29 mouse cellular contexts compared by ENCODE assay signal in genomic region chr15:31027448-31028230, GRCm38 (mm10).
DNase-seq lines count a peak whose midpoint lies in the region; ATAC-seq and TF ChIP-seq lines count a peak whose summit lies in the region.
"Had no signal": no experiment of that assay in that cellular context is flagged by ENCODE, and none has a peak within 500 bp of the region (broad histone marks: within the 10 kb centered on the region; RNA-seq: fewer than 3 reads in every experiment).

No protein-coding gene starts in this region.

- TF ChIP-seq CTCF in intestine, postnatal 0 days (IDR thresholded peaks at IDR 0.05; ENCODE audit: low read depth), result no peak
- no peak for TF ChIP-seq CTCF in liver, postnatal 0 days (IDR thresholded peaks at IDR 0.05; ENCODE audit: low read depth)

- no peak for ATAC-seq in heart, embryonic 11.5 days (replicated peaks; ENCODE audit: insufficient number of reproducible peaks, low FRiP score, low TSS enrichment)
- peak; percentile 61; the same call in 1 of the 2 replicates for ATAC-seq in intestine, postnatal 0 days
- ATAC-seq in liver, postnatal 0 days, result no peak
- ATAC-seq: forebrain, embryonic 16.5 days; hindbrain, embryonic 16.5 days; Patski had no signal

- no peaks in the 10 kb centered on the region for H3K9me3 ChIP-seq in heart, embryonic 11.5 days (replicated peaks; ENCODE audit: control insufficient read depth, low read length)
- H3K9me3 ChIP-seq in intestine, postnatal 0 days (ENCODE audit: control insufficient read depth), result no peaks in the 10 kb centered on the region
- H3K9me3 ChIP-seq in liver, postnatal 0 days (ENCODE audit: low read length), result no peaks in the 10 kb centered on the region
- H3K9me3 ChIP-seq: embryonic facial prominence, embryonic 12.5 days; forebrain, embryonic 12.5 days; heart, embryonic 12.5 days; heart, embryonic 15.5 days; hindbrain, embryonic 10.5 days; hindbrain, embryonic 13.5 days had no signal

- WGBS in heart, embryonic 11.5 days (ENCODE audit: insufficient replicate concordance), result 82% methylated on average over 26 of the region's 26 CpGs
- 59% methylated on average over 26 of the region's 26 CpGs for WGBS in intestine, postnatal 0 days
- 74% methylated on average over 26 of the region's 26 CpGs for WGBS in liver, postnatal 0 days (ENCODE audit: insufficient replicate concordance)

- DNase-seq in heart, adult 11 months, result peak; percentile 74
- peak; percentile 7 for DNase-seq in urinary bladder, postnatal 14 days (ENCODE audit: low spot score)
- no peak for DNase-seq in urinary bladder, postnatal 4 days (ENCODE audit: low spot score in 2 of 2)
- DNase-seq in cerebellum, postnatal 14 days, result no peak
- no peak for DNase-seq in liver, postnatal 0 days
- DNase-seq: adrenal gland, adult 2 months; adrenal gland, postnatal 14 days; B cell, adult 2 months; cerebellum, adult 11 months; cerebellum, adult 2 months; cerebellum, adult 9-11 months; gastrocnemius, postnatal 10 days; gastrocnemius, postnatal 36 days; heart, postnatal 10 days; heart, postnatal 36 days had no signal

- no peaks in the 10 kb centered on the region for H3K27me3 ChIP-seq in heart, embryonic 11.5 days (ENCODE audit: control insufficient read depth, insufficient read depth, low read length)
- no peaks in the 10 kb centered on the region for H3K27me3 ChIP-seq in intestine, postnatal 0 days (replicated peaks; ENCODE audit: control insufficient read depth, insufficient read depth, low read length)
- H3K27me3 ChIP-seq in liver, postnatal 0 days (ENCODE audit: insufficient read depth, low read length), result no peaks in the 10 kb centered on the region
- H3K27me3 ChIP-seq: CH12.LX; embryonic facial prominence, embryonic 12.5 days; forebrain, embryonic 12.5 days; heart, embryonic 12.5 days; heart, embryonic 15.5 days; hindbrain, embryonic 13.5 days; Patski had no signal

- H3K27ac ChIP-seq in heart, embryonic 11.5 days (ENCODE audit: low read depth, low read length), result no peak overlapping the region
- no peak overlapping the region for H3K27ac ChIP-seq in intestine, postnatal 0 days (ENCODE audit: low read depth, low read length)
- no peak overlapping the region for H3K27ac ChIP-seq in liver, postnatal 0 days (ENCODE audit: low read depth)
- H3K27ac ChIP-seq: embryonic facial prominence, embryonic 12.5 days; forebrain, embryonic 12.5 days; heart, embryonic 15.5 days; hindbrain, embryonic 10.5 days; hindbrain, embryonic 13.5 days had no signal

- no peaks in the 10 kb centered on the region for H3K36me3 ChIP-seq in heart, embryonic 11.5 days (ENCODE audit: control insufficient read depth, insufficient read depth, low read length)
- H3K36me3 ChIP-seq in intestine, postnatal 0 days (ENCODE audit: control insufficient read depth, insufficient read depth), result no peaks in the 10 kb centered on the region
- no peaks in the 10 kb centered on the region for H3K36me3 ChIP-seq in liver, postnatal 0 days (replicated peaks; ENCODE audit: insufficient read depth, low read length)
- H3K36me3 ChIP-seq: embryonic facial prominence, embryonic 12.5 days; G1E; heart, embryonic 12.5 days; heart, embryonic 15.5 days had no signal

- no peaks in the 10 kb centered on the region for H3K4me1 ChIP-seq in heart, embryonic 11.5 days (ENCODE audit: control insufficient read depth, insufficient read depth, low read length)
- no peaks in the 10 kb centered on the region for H3K4me1 ChIP-seq in intestine, postnatal 0 days (replicated peaks; ENCODE audit: control insufficient read depth, insufficient read depth, low read length)
- no peaks in the 10 kb centered on the region for H3K4me1 ChIP-seq in liver, postnatal 0 days (ENCODE audit: insufficient read depth)
- H3K4me1 ChIP-seq: embryonic facial prominence, embryonic 12.5 days; forebrain, embryonic 12.5 days; heart, embryonic 12.5 days; heart, embryonic 15.5 days; hindbrain, embryonic 10.5 days; hindbrain, embryonic 13.5 days had no signal

- TF ChIP-seq EP300 in liver, postnatal 0 days (IDR thresholded peaks at IDR 0.05; ENCODE audit: low read depth), result no peak

- H3K9ac ChIP-seq in heart, embryonic 11.5 days (ENCODE audit: low read depth, low read length), result no peak overlapping the region
- H3K9ac ChIP-seq in intestine, postnatal 0 days (ENCODE audit: low read depth, low read length), result no peak overlapping the region
- H3K9ac ChIP-seq in liver, postnatal 0 days (replicated peaks), result no peak overlapping the region
- H3K9ac ChIP-seq: embryonic facial prominence, embryonic 12.5 days; forebrain, embryonic 12.5 days; heart, embryonic 12.5 days; heart, embryonic 15.5 days; hindbrain, embryonic 13.5 days had no signal

- H3K4me3 ChIP-seq in heart, embryonic 11.5 days (ENCODE audit: low read depth, low read length), result no peak overlapping the region
- H3K4me3 ChIP-seq in intestine, postnatal 0 days (ENCODE audit: low read depth, low read length), result no peak overlapping the region
- no peak overlapping the region for H3K4me3 ChIP-seq in liver, postnatal 0 days (ENCODE audit: low read depth, low read length)
- H3K4me3 ChIP-seq: embryonic facial prominence, embryonic 12.5 days; erythroblast, embryonic 14.5 days; forebrain, embryonic 12.5 days; heart, embryonic 12.5 days; heart, embryonic 15.5 days; hindbrain, embryonic 10.5 days; hindbrain, embryonic 13.5 days had no signal

- H3K4me2 ChIP-seq in heart, embryonic 11.5 days, result no peak overlapping the region
- H3K4me2 ChIP-seq in intestine, postnatal 0 days (replicated peaks; ENCODE audit: low read depth), result no peak overlapping the region
- no peak overlapping the region for H3K4me2 ChIP-seq in liver, postnatal 0 days (ENCODE audit: low read depth, low read length)
- H3K4me2 ChIP-seq: embryonic facial prominence, embryonic 12.5 days; forebrain, embryonic 12.5 days; heart, embryonic 12.5 days; heart, embryonic 15.5 days; hindbrain, embryonic 13.5 days had no signal

Comparison
In these comparisons a context has a peak if more than half of its experiments do, and no peak if none do; other contexts are left out.
1. DNase-seq: peak in heart, adult 11 months (single experiment) and urinary bladder, postnatal 14 days (single experiment); none in urinary bladder, postnatal 4 days (0 of 2), cerebellum, postnatal 14 days (0 of 2) and liver, postnatal 0 days (single experiment).